Mouse (Mus musculus): ENCODE data around the gene Tas1r1.
"Not testable (repeated sequence)": the region's sequence is repeated elsewhere in the genome, so short reads cannot be mapped to it uniquely, and the experiment has no call there.

Gene Tas1r1

GRCm38 (mm10) chr4:152038985-152039830 lies 840 bp upstream of the Tas1r1 start, which contains the start of gene Nol9:
Nol9 (plus strand) TSS chr4:152039321.
- Histone ChIP-seq H3K9me3 (ENCODE audit: low read length) (no peaks in the 10 kb centered on the region), H3K4me1 (replicated peaks; ENCODE audit: low read depth, low read length) (peaks cover 66% of the 10 kb centered on the region), H3K27me3 (ENCODE audit: insufficient read depth, low read length) (peaks cover 3% of the 10 kb centered on the region; the same call in 1 of the 2 replicates), H3K4me3 (replicated peaks; ENCODE audit: low read length) (peak within 1 kb of the TSS; percentile 99), H3K36me3 (ENCODE audit: insufficient read depth, low read length) (peaks cover 40% of the 10 kb centered on the region)
- TF ChIP-seq POU5F1 (IDR thresholded peaks at IDR 0.05; ENCODE audit: borderline replicate concordance, low read length) (no peak), CTCF (conservative IDR thresholded peaks at IDR 0.05; ENCODE audit: low read length) (peak; percentile 26)

- peaks cover 24% of the 10 kb centered on the region for H3K27me3 ChIP-seq (ENCODE audit: insufficient read depth, low read length)
- TF ChIP-seq CTCF (conservative IDR thresholded peaks at IDR 0.05; ENCODE audit: low read length) = peak; percentile 17; the same call in 1 of the 2 replicates
- peaks cover 13% of the 10 kb centered on the region for H3K36me3 ChIP-seq (ENCODE audit: insufficient read depth, low read length)
- peaks cover 66% of the 10 kb centered on the region for H3K4me1 ChIP-seq (replicated peaks; ENCODE audit: low read depth, low read length)
- H3K9me3 ChIP-seq (ENCODE audit: low read length); H3K4me3 ChIP-seq (replicated peaks; ENCODE audit: low read length): not testable (repeated sequence)
Measured at GRCm38 (mm10) chr4:152036464-152036863, 1.9 kb downstream of the Tas1r1 start.

- Histone ChIP-seq H3K4me3 (replicated peaks; ENCODE audit: low read length) (peak overlapping the region; percentile 74), H3K27me3 (ENCODE audit: insufficient read depth, low read length) (peaks cover 26% of the 10 kb centered on the region), H3K4me1 (replicated peaks; ENCODE audit: low read depth, low read length) (peaks cover 66% of the 10 kb centered on the region), H3K9me3 (ENCODE audit: low read length) (no peaks in the 10 kb centered on the region), H3K36me3 (ENCODE audit: insufficient read depth, low read length) (peaks cover 5% of the 10 kb centered on the region; the same call in 1 of the 2 replicates)
- TF ChIP-seq CTCF (conservative IDR thresholded peaks at IDR 0.05; ENCODE audit: low read length) (no peak), NANOG (IDR thresholded peaks at IDR 0.05; ENCODE audit: borderline replicate concordance, low read length) (no peak), POU5F1 (IDR thresholded peaks at IDR 0.05; ENCODE audit: borderline replicate concordance, low read length) (no peak)
Measured at GRCm38 (mm10) chr4:152032922-152033321, 5.4 kb downstream of the Tas1r1 start.

GRCm38 (mm10) chr4:152029997-152030396 lies 8.4 kb downstream of the Tas1r1 start:
- H3K4me3 ChIP-seq (replicated peaks; ENCODE audit: low read length) = no peak overlapping the region
- no peaks in the 10 kb centered on the region for H3K9me3 ChIP-seq (ENCODE audit: low read length)
- H3K36me3 ChIP-seq (ENCODE audit: insufficient read depth, low read length) = peaks cover 23% of the 10 kb centered on the region
- peaks cover 26% of the 10 kb centered on the region for H3K27me3 ChIP-seq (ENCODE audit: insufficient read depth, low read length)
- peaks cover 74% of the 10 kb centered on the region for H3K4me1 ChIP-seq (replicated peaks; ENCODE audit: low read depth, low read length)
- TF ChIP-seq CTCF (conservative IDR thresholded peaks at IDR 0.05; ENCODE audit: low read length) (no peak; the same call in 1 of the 2 replicates), NANOG (IDR thresholded peaks at IDR 0.05; ENCODE audit: borderline replicate concordance, low read length) (no peak), POU5F1 (IDR thresholded peaks at IDR 0.05; ENCODE audit: borderline replicate concordance, low read length) (no peak)

- no peaks in the 10 kb centered on the region for H3K9me3 ChIP-seq (ENCODE audit: low read length)
- peaks cover 83% of the 10 kb centered on the region for H3K4me1 ChIP-seq (replicated peaks; ENCODE audit: low read depth, low read length)
- peaks cover 22% of the 10 kb centered on the region for H3K27me3 ChIP-seq (ENCODE audit: insufficient read depth, low read length)
- no peak overlapping the region for H3K4me3 ChIP-seq (replicated peaks; ENCODE audit: low read length)
- TF ChIP-seq POU5F1 (IDR thresholded peaks at IDR 0.05; ENCODE audit: borderline replicate concordance, low read length) = no peak
- peak; percentile 6; the same call in 1 of the 2 replicates for TF ChIP-seq CTCF (conservative IDR thresholded peaks at IDR 0.05; ENCODE audit: low read length)
- peaks cover 32% of the 10 kb centered on the region for H3K36me3 ChIP-seq (ENCODE audit: insufficient read depth, low read length)
Measured at GRCm38 (mm10) chr4:152029087-152029486, 9.3 kb downstream of the Tas1r1 start.

- Histone ChIP-seq H3K4me3 (replicated peaks; ENCODE audit: low read length) (peak overlapping the region; percentile 96), H3K27me3 (ENCODE audit: insufficient read depth, low read length) (peaks cover 16% of the 10 kb centered on the region), H3K36me3 (ENCODE audit: insufficient read depth, low read length) (peaks cover 37% of the 10 kb centered on the region)
Measured at GRCm38 (mm10) chr4:152028456-152028855, 9.9 kb downstream of the Tas1r1 start.

GRCm38 (mm10) chr4:152027524-152027923 lies 10.8 kb downstream of the Tas1r1 start, which contains the start of gene Zbtb48:
Zbtb48 (minus strand) TSS chr4:152027671.
- peaks cover 12% of the 10 kb centered on the region for H3K27me3 ChIP-seq (ENCODE audit: insufficient read depth, low read length)
- TF ChIP-seq NANOG (IDR thresholded peaks at IDR 0.05; ENCODE audit: borderline replicate concordance, low read length) (no peak), POU5F1 (IDR thresholded peaks at IDR 0.05; ENCODE audit: borderline replicate concordance, low read length) (no peak), CTCF (conservative IDR thresholded peaks at IDR 0.05; ENCODE audit: low read length) (no peak)
- H3K36me3 ChIP-seq (ENCODE audit: insufficient read depth, low read length) = peaks cover 46% of the 10 kb centered on the region
- peak within 1 kb of the TSS; percentile 96 for H3K4me3 ChIP-seq (replicated peaks; ENCODE audit: low read length)
- peaks cover 80% of the 10 kb centered on the region for H3K4me1 ChIP-seq (replicated peaks; ENCODE audit: low read depth, low read length)
- H3K9me3 ChIP-seq (ENCODE audit: low read length) = no peaks in the 10 kb centered on the region

More at GRCm38 (mm10) chr4:152028456-152028855, 9.9 kb downstream of the Tas1r1 start:
- Histone ChIP-seq H3K4me1 (replicated peaks; ENCODE audit: low read depth, low read length) (peaks cover 81% of the 10 kb centered on the region), H3K9me3 (ENCODE audit: low read length) (no peaks in the 10 kb centered on the region)
- no peak for TF ChIP-seq CTCF (conservative IDR thresholded peaks at IDR 0.05; ENCODE audit: low read length)
- TF ChIP-seq NANOG (IDR thresholded peaks at IDR 0.05; ENCODE audit: borderline replicate concordance, low read length) = no peak
- no peak for TF ChIP-seq POU5F1 (IDR thresholded peaks at IDR 0.05; ENCODE audit: borderline replicate concordance, low read length)

GRCm38 (mm10) chr4:152026751-152027508 lies 11.4 kb downstream of the Tas1r1 start:
- TF ChIP-seq POU5F1 (IDR thresholded peaks at IDR 0.05; ENCODE audit: borderline replicate concordance, low read length) = no peak
- TF ChIP-seq NANOG (IDR thresholded peaks at IDR 0.05; ENCODE audit: borderline replicate concordance, low read length) = no peak
- no peak for TF ChIP-seq CTCF (conservative IDR thresholded peaks at IDR 0.05; ENCODE audit: low read length)
- H3K27me3 ChIP-seq (ENCODE audit: insufficient read depth, low read length) = peaks cover 7% of the 10 kb centered on the region
- H3K4me3 ChIP-seq (replicated peaks; ENCODE audit: low read length) = peak overlapping the region; percentile 96
- H3K4me1 ChIP-seq (replicated peaks; ENCODE audit: low read depth, low read length) = peaks cover 80% of the 10 kb centered on the region
- H3K36me3 ChIP-seq (ENCODE audit: insufficient read depth, low read length) = peaks cover 52% of the 10 kb centered on the region
- no peaks in the 10 kb centered on the region for H3K9me3 ChIP-seq (ENCODE audit: low read length)

Measured in E14TG2a.4 (cell line).